Mouse (Mus musculus) neural tube, embryonic 13.5 days (tissue): ENCODE data around the gene Cracr2a. TPM values are rescaled to one million over a fixed set of nuclear protein-coding genes. Genes with fewer than 3 reads are reported as not detected.

Experiments used
- ATAC-seq: fragments of 200-750 bp; cut with Nextera tagmentation; 2 replicates; pipeline ENCODE4 v1.8.0; 2017; ENCODE audit warnings: low read depth, mild to moderate bottlenecking, moderate TSS enrichment, moderate library complexity
- H3K27ac ChIP-seq: fragments of 300-500 bp; sonication (generic); replicated peaks from 2 replicates; pipeline ENCODE4 v1.5.1; 2015; ENCODE audit warnings: moderate library complexity, mild to moderate bottlenecking, inconsistent platforms
- H3K27me3 ChIP-seq: fragments of 300-500 bp; sonication (generic); 2 replicates; pipeline ENCODE4 v1.6.1; 2015; ENCODE audit warnings: mild to moderate bottlenecking, inconsistent platforms
- H3K36me3 ChIP-seq: fragments of 300-500 bp; sonication (generic); 2 replicates; pipeline ENCODE4 v1.6.1; 2015; ENCODE audit warnings: mild to moderate bottlenecking, inconsistent platforms
- H3K4me1 ChIP-seq: fragments of 300-500 bp; sonication (generic); replicated peaks from 2 replicates; pipeline ENCODE4 v1.6.1; 2015; ENCODE audit warnings: inconsistent platforms
- H3K4me2 ChIP-seq: fragments of 300-500 bp; sonication (generic); 2 replicates; pipeline ENCODE4 v1.6.1; 2015; ENCODE audit warnings: inconsistent platforms, mild to moderate bottlenecking, moderate library complexity
- H3K4me3 ChIP-seq: fragments of 300-500 bp; sonication (generic); 2 replicates; pipeline ENCODE4 v1.5.1; 2015; ENCODE audit warnings: mild to moderate bottlenecking, inconsistent platforms
- H3K9ac ChIP-seq: fragments of 300-500 bp; sonication (generic); 2 replicates; pipeline ENCODE4 v1.6.1; 2015; ENCODE audit warnings: moderate library complexity, mild to moderate bottlenecking, inconsistent platforms
- H3K9me3 ChIP-seq: fragments of 300-500 bp; sonication (generic); 2 replicates; pipeline ENCODE4 v1.6.1; 2016; ENCODE audit warnings: inconsistent platforms
- WGBS: fragments of 180-500 bp; shearing (Covaris S2); methylation state at CpG from one replicate; pipeline ENCODE4 v1.1.7; 2015; 5-methylcytosine and 5-hydroxymethylcytosine counted together
- polyA plus RNA-seq: library from polyadenylated mRNA; unstranded; fragments of >200 nt; fragmentation: Nextera tagmentation; extraction: Ambion mirVana; gene quantifications from 2 replicates; pipeline ENCODE4 v1.2.1, GENCODE M21; 2015

The Cracr2a gene
- polyA plus RNA-seq, 1 experiment from 2014 or later: 0.59 TPM

- H3K9ac ChIP-seq: no peak overlapping the region
- H3K4me2 ChIP-seq: no peak overlapping the region
- WGBS: 51% methylated on average over 15 of the region's 15 CpGs
- peak; percentile 72; the same call in 1 of the 2 replicates for ATAC-seq
- H3K36me3 ChIP-seq: no peaks in the 10 kb centered on the region
- peaks cover 13% of the 10 kb centered on the region for H3K4me1 ChIP-seq
- no peaks in the 10 kb centered on the region for H3K27me3 ChIP-seq
- no peaks in the 10 kb centered on the region for H3K9me3 ChIP-seq
- H3K27ac ChIP-seq: peak overlapping the region; percentile 65
- no peak overlapping the region for H3K4me3 ChIP-seq
These were observed 44.2 kb downstream of the Cracr2a start for GRCm38 (mm10) chr6:127605067-127606025.

DNA sequence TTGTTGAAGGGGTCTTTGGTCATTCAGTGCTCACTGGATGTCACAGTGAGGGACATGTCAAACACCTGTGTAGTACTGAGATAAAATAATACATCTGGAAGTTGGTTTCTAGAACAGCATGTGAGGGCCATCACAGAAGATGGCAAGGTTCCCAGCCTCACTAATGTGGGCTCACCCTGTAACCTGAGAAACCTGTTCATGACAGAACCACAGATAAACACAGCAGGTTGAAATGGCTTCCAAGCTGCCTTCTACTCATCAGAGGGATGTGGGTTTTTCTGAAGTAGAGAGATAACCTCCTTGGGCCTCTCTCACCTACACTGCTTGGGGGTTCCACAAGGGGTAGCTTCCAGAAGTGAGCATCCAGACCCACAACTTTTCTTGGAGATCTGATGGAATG lies 48.5 kb downstream of the Cracr2a start:
- Histone ChIP-seq H3K4me2 (no peak overlapping the region), H3K9ac (no peak overlapping the region), H3K36me3 (no peaks in the 10 kb centered on the region), H3K27me3 (no peaks in the 10 kb centered on the region), H3K4me1 (peaks cover 25% of the 10 kb centered on the region), H3K9me3 (no peaks in the 10 kb centered on the region), H3K27ac (no peak overlapping the region), H3K4me3 (no peak overlapping the region)
- ATAC-seq: no peak

GRCm38 (mm10) chr6:127611216-127611615 lies 50.1 kb downstream of the Cracr2a start:
- 82% methylated on average over 12 of the region's 12 CpGs for WGBS
- Histone ChIP-seq H3K9ac (no peak overlapping the region), H3K36me3 (no peaks in the 10 kb centered on the region), H3K4me3 (no peak overlapping the region), H3K27me3 (no peaks in the 10 kb centered on the region), H3K27ac (no peak overlapping the region), H3K9me3 (no peaks in the 10 kb centered on the region), H3K4me2 (no peak overlapping the region), H3K4me1 (peaks cover 16% of the 10 kb centered on the region)
- no peak for ATAC-seq

DNA sequence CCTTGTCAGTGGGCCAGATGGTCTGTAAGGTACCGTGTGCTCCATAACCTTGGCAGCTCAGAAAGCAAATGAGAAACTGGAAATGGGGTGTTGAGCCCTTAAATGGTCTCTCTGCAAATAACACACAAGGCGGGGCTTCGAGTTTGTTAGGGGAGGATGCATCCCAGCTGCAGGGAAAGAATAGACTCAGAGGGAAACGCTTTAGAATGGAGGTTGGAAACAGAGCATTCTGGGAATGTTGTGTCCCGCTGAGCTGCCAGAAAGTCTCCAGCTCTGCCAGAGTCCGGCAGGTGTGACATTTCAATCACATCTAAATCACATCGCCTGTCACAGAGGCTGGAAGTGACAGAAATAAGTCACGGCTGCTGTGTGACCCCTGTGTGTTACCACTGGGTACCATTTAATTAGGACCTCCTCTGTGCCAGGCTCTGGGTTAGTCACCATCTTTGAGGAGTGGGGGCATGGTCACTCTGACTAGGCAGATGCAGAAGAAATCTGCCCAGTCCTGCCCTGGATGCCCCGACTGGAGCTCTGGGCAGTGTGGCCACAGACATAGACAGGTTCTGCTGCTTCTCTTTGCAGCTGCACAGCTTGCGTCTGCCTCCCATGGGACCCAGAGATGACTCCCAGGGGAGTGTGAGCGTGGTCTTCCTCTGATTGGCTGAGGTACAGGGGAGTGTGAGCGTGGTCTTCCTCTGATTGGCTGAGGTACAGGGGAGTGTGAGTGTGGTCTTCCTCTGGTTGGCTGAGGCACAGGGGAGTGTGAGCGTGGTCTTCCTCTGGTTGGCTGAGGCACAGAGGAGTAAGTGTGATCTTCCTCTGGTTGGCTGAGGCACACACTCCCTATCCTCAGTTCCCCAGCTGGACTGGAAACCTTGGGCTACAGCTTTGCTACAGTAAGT lies 53.2 kb downstream of the Cracr2a start:
- Histone ChIP-seq H3K4me3 (no peak overlapping the region), H3K9me3 (no peaks in the 10 kb centered on the region), H3K4me2 (peak overlapping the region; percentile 20; the same call in 1 of the 2 replicates), H3K36me3 (no peaks in the 10 kb centered on the region), H3K27me3 (no peaks in the 10 kb centered on the region), H3K9ac (peak overlapping the region; percentile 27; the same call in 1 of the 2 replicates), H3K27ac (peak overlapping the region; percentile 46), H3K4me1 (peaks cover 25% of the 10 kb centered on the region)
- WGBS: 32% methylated on average over 13 of the region's 13 CpGs
- peak; percentile 72 for ATAC-seq

DNA sequence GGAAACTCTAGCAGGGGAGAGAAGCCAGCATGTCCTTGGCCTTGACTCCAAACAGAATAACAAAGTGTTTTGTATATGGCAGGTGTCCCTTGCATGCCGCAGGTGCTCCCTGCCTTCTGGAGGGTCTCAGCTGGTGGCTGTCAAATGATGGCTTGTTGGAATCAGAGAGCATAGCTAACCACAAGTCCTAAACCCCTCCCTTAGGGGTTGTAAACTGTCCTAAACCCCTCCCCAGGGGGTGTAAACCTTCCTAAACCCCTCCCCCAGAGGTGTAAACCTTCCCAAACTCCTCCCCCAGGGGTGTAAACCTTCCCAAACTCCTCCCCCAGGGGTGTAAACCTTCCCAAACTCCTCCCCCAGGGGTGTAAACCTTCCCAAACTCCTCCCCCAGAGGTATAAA lies 55.5 kb downstream of the Cracr2a start:
- Histone ChIP-seq H3K27me3 (no peaks in the 10 kb centered on the region), H3K27ac (no peak overlapping the region)
- 72% methylated on average over 1 of the region's 1 CpGs for WGBS

GRCm38 (mm10) chr6:127617258-127618025 lies 56.3 kb downstream of the Cracr2a start:
- no peak for ATAC-seq
- Histone ChIP-seq H3K4me1 (peaks cover 31% of the 10 kb centered on the region), H3K4me2 (no peak overlapping the region), H3K9me3 (no peaks in the 10 kb centered on the region), H3K36me3 (no peaks in the 10 kb centered on the region), H3K27me3 (no peaks in the 10 kb centered on the region), H3K4me3 (no peak overlapping the region), H3K9ac (no peak overlapping the region), H3K27ac (no peak overlapping the region)
- 35% methylated on average over 10 of the region's 10 CpGs for WGBS

More for the DNA sequence above, 55.5 kb downstream of the Cracr2a start:
- Histone ChIP-seq H3K4me2 (no peak overlapping the region), H3K9ac (no peak overlapping the region), H3K9me3 (no peaks in the 10 kb centered on the region), H3K4me3 (no peak overlapping the region), H3K36me3 (no peaks in the 10 kb centered on the region), H3K4me1 (peaks cover 31% of the 10 kb centered on the region)
- ATAC-seq: no peak

DNA sequence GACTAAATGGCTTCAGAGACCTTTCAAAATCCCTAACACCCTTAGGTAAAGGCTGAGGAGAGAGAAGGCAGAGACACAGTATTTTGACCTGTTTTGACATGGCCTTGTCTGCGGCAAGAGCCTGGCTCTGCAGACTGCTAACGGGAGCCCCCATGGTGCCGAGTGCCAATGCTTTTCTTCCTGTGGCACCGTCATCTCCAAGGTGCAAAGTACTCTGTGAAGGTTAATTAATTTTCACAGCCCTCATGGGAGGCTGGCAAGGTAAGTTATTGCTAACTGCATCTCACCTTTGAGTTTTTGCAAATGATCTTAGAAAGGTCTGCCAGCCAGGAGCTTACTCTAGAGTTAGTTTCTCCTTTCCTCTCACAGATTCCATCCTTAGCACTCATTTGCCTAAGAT lies 57.5 kb downstream of the Cracr2a start:
- WGBS: 58% methylated on average over 4 of the region's 4 CpGs
- Histone ChIP-seq H3K4me3 (no peak overlapping the region), H3K4me1 (peaks cover 27% of the 10 kb centered on the region), H3K27ac (no peak overlapping the region), H3K4me2 (no peak overlapping the region), H3K9me3 (no peaks in the 10 kb centered on the region), H3K27me3 (no peaks in the 10 kb centered on the region), H3K9ac (no peak overlapping the region), H3K36me3 (no peaks in the 10 kb centered on the region)
- no peak for ATAC-seq

DNA sequence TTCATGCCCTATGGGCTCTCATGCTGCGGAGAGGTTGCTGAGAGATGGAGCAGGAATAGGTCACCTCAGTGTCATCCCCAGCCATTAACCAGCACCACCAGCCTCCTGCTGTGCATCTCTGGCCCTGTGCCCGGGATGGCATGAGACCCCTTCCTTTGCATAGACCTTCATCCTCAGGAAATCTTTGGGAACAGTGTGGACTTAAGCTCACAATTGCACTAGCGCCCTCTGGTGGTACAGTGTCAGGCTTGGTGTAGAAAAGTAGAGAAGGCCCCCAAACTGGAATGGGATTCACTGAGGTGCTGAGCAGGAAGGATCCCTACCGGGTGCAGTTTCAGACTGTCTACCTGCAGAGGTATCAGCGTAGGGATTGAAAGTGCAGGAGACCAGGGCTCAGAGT lies 64.0 kb downstream of the Cracr2a start:
- no peak for ATAC-seq
- Histone ChIP-seq H3K27ac (no peak overlapping the region), H3K9ac (no peak overlapping the region), H3K4me1 (peaks cover 18% of the 10 kb centered on the region), H3K4me2 (no peak overlapping the region), H3K36me3 (no peaks in the 10 kb centered on the region), H3K9me3 (no peaks in the 10 kb centered on the region), H3K4me3 (no peak overlapping the region), H3K27me3 (no peaks in the 10 kb centered on the region)
- WGBS: 26% methylated on average over 5 of the region's 5 CpGs

- H3K4me3 ChIP-seq: no peak overlapping the region
- no peaks in the 10 kb centered on the region for H3K27me3 ChIP-seq
- 32% methylated on average over 9 of the region's 9 CpGs for WGBS
- no peak overlapping the region for H3K9ac ChIP-seq
- H3K4me1 ChIP-seq: peaks cover 21% of the 10 kb centered on the region
- ATAC-seq: peak; percentile 38; the same call in 1 of the 2 replicates
- peak overlapping the region; percentile 49 for H3K27ac ChIP-seq
- H3K4me2 ChIP-seq: no peak overlapping the region
- no peaks in the 10 kb centered on the region for H3K36me3 ChIP-seq
- H3K9me3 ChIP-seq: no peaks in the 10 kb centered on the region
These were observed 66.3 kb downstream of the Cracr2a start for GRCm38 (mm10) chr6:127627453-127627852.

DNA sequence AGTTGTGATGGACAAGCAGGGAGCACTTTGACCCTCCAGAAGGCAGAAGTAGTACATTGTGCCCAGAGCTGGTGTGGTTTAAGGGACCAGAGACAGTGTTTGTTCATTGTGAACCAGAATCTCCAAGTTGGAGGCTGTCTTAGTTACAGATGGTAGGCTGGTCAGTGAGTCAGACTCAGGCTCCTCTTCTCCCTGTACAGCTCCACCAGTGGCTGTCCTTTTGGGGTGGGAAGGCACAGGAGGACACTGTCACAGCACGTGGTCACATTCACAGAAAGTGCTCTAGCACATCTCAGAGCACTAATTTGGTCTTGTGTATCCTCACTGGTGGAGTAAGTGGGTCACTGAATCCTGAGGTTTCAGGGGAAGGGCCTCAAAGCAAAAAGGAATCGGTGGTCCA lies 68.1 kb downstream of the Cracr2a start:
- no peaks in the 10 kb centered on the region for H3K36me3 ChIP-seq
- peaks cover 21% of the 10 kb centered on the region for H3K4me1 ChIP-seq
- no peak overlapping the region for H3K4me2 ChIP-seq
- 90% methylated on average over 2 of the region's 2 CpGs for WGBS
- no peaks in the 10 kb centered on the region for H3K9me3 ChIP-seq
- no peak overlapping the region for H3K9ac ChIP-seq
- H3K27me3 ChIP-seq: no peaks in the 10 kb centered on the region
- no peak overlapping the region for H3K27ac ChIP-seq
- no peak for ATAC-seq
- H3K4me3 ChIP-seq: no peak overlapping the region

- H3K27ac ChIP-seq: no peak overlapping the region
- no peak overlapping the region for H3K4me3 ChIP-seq
- no peaks in the 10 kb centered on the region for H3K36me3 ChIP-seq
- H3K27me3 ChIP-seq: no peaks in the 10 kb centered on the region
- H3K9me3 ChIP-seq: no peaks in the 10 kb centered on the region
- 75% methylated on average over 2 of the region's 2 CpGs for WGBS
- H3K4me1 ChIP-seq: peaks cover 14% of the 10 kb centered on the region
- no peak overlapping the region for H3K9ac ChIP-seq
- H3K4me2 ChIP-seq: no peak overlapping the region
- no peak for ATAC-seq
These were observed 73.7 kb downstream of the Cracr2a start for GRCm38 (mm10) chr6:127634858-127635257.
